In genomic region chr17:21635758-21636157, GRCm38 (mm10) we compare ENCODE assay signal across 4 mouse cellular contexts. TPM values are rescaled to one million over a fixed set of nuclear protein-coding genes. Genes with fewer than 3 reads are reported as not detected.
"Had no signal": no experiment of that assay in that cellular context is flagged by ENCODE, and none has a peak within 500 bp of the region (broad histone marks: within the 10 kb centered on the region; RNA-seq: fewer than 3 reads in every experiment).

No protein-coding gene starts in this region.

RNA-seq across cellular contexts. Expression of gene Gm10226, which starts 55.9 kb away (rescaled TPM):
- polyA plus RNA-seq: small intestine, adult 2 months; spleen, adult 2 months; testis, adult 2 months; thymus, adult 2 months had no signal
